Mouse (Mus musculus) lung, postnatal 0 days (tissue): ENCODE measurements around the gene Ppfia3.

ENCODE experiments used
- CTCF ChIP-seq: IDR thresholded peaks from 2 replicates; pipeline ENCODE4 v1.5.1; 2016; ENCODE audit warnings: antibody characterized with exemption, mild to moderate bottlenecking
- EP300 ChIP-seq: IDR thresholded peaks from 2 replicates; pipeline ENCODE4 v1.6.1; 2016; ENCODE audit warnings: antibody characterized with exemption, mild to moderate bottlenecking, control low read depth

- TF ChIP-seq CTCF: no peak
- no peak for TF ChIP-seq EP300
Measured at GRCm38 (mm10) chr7:45312023-45312422, 54.8 kb downstream of the Ppfia3 start.
